Mouse (Mus musculus) MEL (cell line): Measurements from ENCODE around the gene Ldhc. TPM values are rescaled to one million over a fixed set of nuclear protein-coding genes. Genes with fewer than 3 reads are reported as not detected.

ENCODE experiments used
- DNase-seq: peaks from one replicate; pipeline ENCODE4 v3.0.0; 2011; ENCODE audit warnings: low read depth, low spot score
- H3K27ac ChIP-seq: 2 replicates; pipeline ENCODE4 v1.5.1; 2012; ENCODE audit warnings: low read depth, mild to moderate bottlenecking, control low read depth, low read length, moderate library complexity; ENCODE audit not compliant: control insufficient read depth
- H3K27me3 ChIP-seq, 2 experiments: fragments of 150-350 bp in 1 of 2; sonication (generic) in 1 of 2; 2 replicates each; pipeline ENCODE4 v1.6.1; 2012; ENCODE audit warnings: low read length in 2 of 2, mild to moderate bottlenecking in 2 of 2, improper control_type of control experiment in 1 of 2, moderate library complexity in 1 of 2; ENCODE audit not compliant: insufficient read depth in 2 of 2, control insufficient read depth in 1 of 2
- H3K36me3 ChIP-seq, 2 experiments: 2 replicates each; pipeline ENCODE4 v1.6.1; 2012 to 2014; ENCODE audit warnings: low read length in 2 of 2, improper control_type of control experiment in 1 of 2, inconsistent platforms in 1 of 2, mild to moderate bottlenecking in 1 of 2; ENCODE audit not compliant: insufficient read depth in 2 of 2, control insufficient read depth in 1 of 2
- H3K4me1 ChIP-seq, 2 experiments: fragments of 150-350 bp in 1 of 2; sonication (generic) in 1 of 2; 2 replicates each; pipeline ENCODE4 v1.6.1; 2012; ENCODE audit warnings: low read length in 2 of 2, improper control_type of control experiment in 1 of 2, mild to moderate bottlenecking in 1 of 2; ENCODE audit not compliant: insufficient read depth in 2 of 2, control insufficient read depth in 1 of 2
- H3K4me3 ChIP-seq, 2 experiments: fragments of 150-350 bp in 1 of 2; sonication (generic) in 1 of 2; 2 replicates each; pipeline ENCODE4 v1.5.1; 2012; ENCODE audit warnings: low read depth in 2 of 2, low read length in 2 of 2, mild to moderate bottlenecking in 2 of 2, moderate library complexity in 2 of 2, control low read depth in 1 of 2, improper control_type of control experiment in 1 of 2; ENCODE audit not compliant: control insufficient read depth in 1 of 2, insufficient read depth in 1 of 2
- H3K79me2 ChIP-seq: 2 replicates; pipeline ENCODE4 v1.6.1; 2012; ENCODE audit warnings: mild to moderate bottlenecking, low read length, moderate library complexity; ENCODE audit not compliant: control insufficient read depth, poor library complexity, insufficient read depth
- H3K9ac ChIP-seq: 2 replicates; pipeline ENCODE4 v1.6.1; 2012; ENCODE audit warnings: low read depth, mild to moderate bottlenecking, control low read depth, low read length, moderate library complexity; ENCODE audit not compliant: control insufficient read depth, poor library complexity, severe bottlenecking
- H3K9me3 ChIP-seq: fragments of 150-350 bp; sonication (generic); replicated peaks from 2 replicates; pipeline ENCODE4 v1.6.1; 2012; ENCODE audit warnings: mild to moderate bottlenecking, low read length, improper control_type of control experiment, moderate library complexity; ENCODE audit not compliant: insufficient read depth
- BHLHE40 ChIP-seq: IDR thresholded peaks from 2 replicates; pipeline ENCODE4 v1.6.1; 2012; ENCODE audit warnings: low read depth, mild to moderate bottlenecking, inconsistent platforms, low read length, improper control_type of control experiment, borderline replicate concordance
- CHD1 ChIP-seq: IDR thresholded peaks from 2 replicates; pipeline ENCODE4 v1.6.1; 2012; ENCODE audit warnings: low read depth, mild to moderate bottlenecking, inconsistent platforms, low read length, improper control_type of control experiment
- CHD2 ChIP-seq: IDR thresholded peaks from 2 replicates; pipeline ENCODE4 v1.6.1; 2011; ENCODE audit warnings: low read length, improper control_type of control experiment
- E2F4 ChIP-seq: IDR thresholded peaks from 2 replicates; pipeline ENCODE4 v1.6.1; 2011; ENCODE audit warnings: low read depth, low read length, improper control_type of control experiment, borderline replicate concordance
- ELF1 ChIP-seq: IDR thresholded peaks from 2 replicates; pipeline ENCODE4 v1.6.1; 2014; ENCODE audit warnings: low read depth, mild to moderate bottlenecking, inconsistent platforms, low read length, improper control_type of control experiment, moderate library complexity
- ETS1 ChIP-seq: IDR thresholded peaks from 2 replicates; pipeline ENCODE4 v1.6.1; 2012; ENCODE audit warnings: low read depth, mild to moderate bottlenecking, inconsistent platforms, low read length, improper control_type of control experiment, moderate library complexity
- GATA1 ChIP-seq: IDR thresholded peaks from 2 replicates; pipeline ENCODE4 v1.6.1; 2011; ENCODE audit warnings: low read depth, low read length, improper control_type of control experiment
- HCFC1 ChIP-seq: IDR thresholded peaks from 2 replicates; pipeline ENCODE4 v1.6.1; 2012; ENCODE audit warnings: low read depth, mild to moderate bottlenecking, inconsistent platforms, low read length, improper control_type of control experiment, moderate library complexity
- KAT2A ChIP-seq: conservative IDR thresholded peaks from 2 replicates; pipeline ENCODE4 v1.6.1; 2012; ENCODE audit warnings: low read depth, low read length, improper control_type of control experiment, inconsistent platforms
- MAFK ChIP-seq: IDR thresholded peaks from 2 replicates; pipeline ENCODE4 v1.6.1; 2011; ENCODE audit warnings: low read depth, mild to moderate bottlenecking, low read length, improper control_type of control experiment, borderline replicate concordance
- MAX ChIP-seq: IDR thresholded peaks from 2 replicates; pipeline ENCODE4 v1.6.1; 2011; ENCODE audit warnings: low read length, improper control_type of control experiment
- MAZ ChIP-seq: IDR thresholded peaks from 2 replicates; pipeline ENCODE4 v1.6.1; 2012; ENCODE audit warnings: low read depth, mild to moderate bottlenecking, inconsistent platforms, low read length, improper control_type of control experiment
- MEF2A ChIP-seq: IDR thresholded peaks from 2 replicates; pipeline ENCODE4 v1.6.1; 2014; ENCODE audit warnings: low read depth, mild to moderate bottlenecking, inconsistent platforms, low read length, improper control_type of control experiment; ENCODE audit not compliant: poor library complexity, insufficient replicate concordance, severe bottlenecking; ENCODE audit errors: extremely low read depth
- MXI1 ChIP-seq: IDR thresholded peaks from 2 replicates; pipeline ENCODE4 v1.6.1; 2011; ENCODE audit warnings: mild to moderate bottlenecking, low read depth, low read length, improper control_type of control experiment
- MYB ChIP-seq: IDR thresholded peaks from 2 replicates; pipeline ENCODE4 v1.6.1; 2011; ENCODE audit warnings: mild to moderate bottlenecking, low read depth, low read length, improper control_type of control experiment
- MYC ChIP-seq: IDR thresholded peaks from 2 replicates; pipeline ENCODE4 v1.6.1; 2011; ENCODE audit warnings: low read depth, mild to moderate bottlenecking, low read length, improper control_type of control experiment, moderate library complexity
- NRF1 ChIP-seq: IDR thresholded peaks from 2 replicates; pipeline ENCODE4 v1.6.1; 2014; ENCODE audit warnings: low read depth, mild to moderate bottlenecking, inconsistent platforms, low read length, improper control_type of control experiment, moderate library complexity; ENCODE audit not compliant: poor library complexity, insufficient read depth, severe bottlenecking
- POLR2A ChIP-seq, 2 experiments: IDR thresholded peaks; 2 replicates each; pipeline ENCODE4 v1.6.1; 2011 to 2012; ENCODE audit warnings: low read length in 2 of 2, mild to moderate bottlenecking in 2 of 2, control low read depth in 1 of 2, improper control_type of control experiment in 1 of 2, low read depth in 1 of 2, moderate library complexity in 1 of 2; ENCODE audit not compliant: control insufficient read depth in 1 of 2, insufficient read depth in 1 of 2, poor library complexity in 1 of 2
- RAD21 ChIP-seq: IDR thresholded peaks from 2 replicates; pipeline ENCODE4 v1.6.1; 2011; ENCODE audit warnings: mild to moderate bottlenecking, low read depth, low read length, improper control_type of control experiment
- RCOR1 ChIP-seq: IDR thresholded peaks from 2 replicates; pipeline ENCODE4 v1.6.1; 2012; ENCODE audit warnings: low read depth, mild to moderate bottlenecking, inconsistent platforms, low read length, improper control_type of control experiment
- SIN3A ChIP-seq: IDR thresholded peaks from 2 replicates; pipeline ENCODE4 v1.6.1; 2012; ENCODE audit warnings: low read length, improper control_type of control experiment, inconsistent platforms
- SMC3 ChIP-seq: IDR thresholded peaks from 2 replicates; pipeline ENCODE4 v1.6.1; 2011; ENCODE audit warnings: low read depth, low read length, improper control_type of control experiment
- TAL1 ChIP-seq: IDR thresholded peaks from 2 replicates; pipeline ENCODE4 v1.6.1; 2012; ENCODE audit warnings: mild to moderate bottlenecking, inconsistent platforms, low read length, moderate library complexity, mixed read lengths
- TCF12 ChIP-seq: IDR thresholded peaks from 2 replicates; pipeline ENCODE4 v1.6.1; 2014; ENCODE audit warnings: low read depth, mild to moderate bottlenecking, inconsistent platforms, low read length, improper control_type of control experiment, moderate library complexity
- UBTF ChIP-seq: IDR thresholded peaks from 2 replicates; pipeline ENCODE4 v1.6.1; 2012; ENCODE audit warnings: low read depth, mild to moderate bottlenecking, inconsistent platforms, low read length, improper control_type of control experiment, moderate library complexity, borderline replicate concordance; ENCODE audit not compliant: insufficient read depth
- USF1 ChIP-seq: IDR thresholded peaks from 2 replicates; pipeline ENCODE4 v1.6.1; 2014; ENCODE audit warnings: low read depth, mild to moderate bottlenecking, inconsistent platforms, low read length, improper control_type of control experiment, moderate library complexity
- USF2 ChIP-seq, 2 experiments: IDR thresholded peaks; 2 replicates each; pipeline ENCODE4 v1.6.1; 2011 to 2012; ENCODE audit warnings: improper control_type of control experiment in 2 of 2, low read length in 2 of 2, borderline replicate concordance in 1 of 2, inconsistent platforms in 1 of 2, low read depth in 1 of 2, mild to moderate bottlenecking in 1 of 2; ENCODE audit not compliant: insufficient read depth in 1 of 2
- ZKSCAN1 ChIP-seq: IDR thresholded peaks from 2 replicates; pipeline ENCODE4 v1.6.1; 2012; ENCODE audit warnings: low read depth, mild to moderate bottlenecking, inconsistent platforms, low read length, improper control_type of control experiment, moderate library complexity
- ZNF384 ChIP-seq: IDR thresholded peaks from 2 replicates; pipeline ENCODE4 v1.6.1; 2012; ENCODE audit warnings: low read depth, mild to moderate bottlenecking, inconsistent platforms, low read length, improper control_type of control experiment
- polyA plus RNA-seq, 2 experiments: library from polyadenylated mRNA; stranded (reverse) in 1 of 2; unstranded in 1 of 2; fragments of >175 nt in 1 of 2; fragments of >200 nt in 1 of 2; gene quantifications; 2 replicates each; pipeline versions ENCODE4 v1.2.1 to v1.2.4; 2012; ENCODE audit warnings: low replicate concordance in 2 of 2, low read depth in 1 of 2; ENCODE audit not compliant: insufficient read length in 2 of 2, insufficient read depth in 1 of 2, missing spikeins in 1 of 2
- total RNA-seq: library from RNA; depleted of rRNA; stranded (reverse); fragments of 300-350 nt; gene quantifications from 2 replicates; pipeline ENCODE4 v1.2.3, GENCODE M21; 2012

Ldhc gene
- total and polyA plus RNA-seq, 3 experiments: not detected

DNA sequence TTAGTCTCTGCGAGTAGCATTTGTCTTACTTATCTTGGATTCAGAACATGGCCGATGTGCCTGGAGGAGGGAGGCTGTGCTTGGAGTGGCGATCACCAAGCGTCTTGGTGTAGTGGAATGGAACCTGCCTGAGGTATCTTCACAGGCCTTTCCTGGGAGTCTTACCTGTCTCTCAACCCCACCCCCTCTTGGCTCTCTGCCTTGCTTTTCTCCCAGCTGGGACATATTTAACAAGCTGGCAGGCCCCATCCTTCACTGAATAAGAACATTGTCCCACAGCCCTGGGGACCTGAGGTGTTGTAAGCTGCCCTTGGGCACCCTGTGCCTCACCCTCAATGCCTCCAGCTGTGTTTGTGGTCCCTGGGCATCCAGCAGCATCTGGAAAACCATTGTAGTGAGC lies 17.4 kb upstream of the Ldhc start:
- TF ChIP-seq MEF2A: no peak
- TF ChIP-seq MAFK: no peak
- TF ChIP-seq MYB: no peak
- no peak for TF ChIP-seq KAT2A
- no peak for TF ChIP-seq ZNF384
- no peak for TF ChIP-seq CHD1
- TF ChIP-seq BHLHE40: no peak
- no peak for TF ChIP-seq NRF1
- TF ChIP-seq MAZ: no peak
- TF ChIP-seq HCFC1: no peak
- TF ChIP-seq RCOR1: no peak
- no peak for TF ChIP-seq TAL1
- TF ChIP-seq USF2 (IDR thresholded peaks at IDR 0.05; ENCODE audit: borderline replicate concordance in 1 of 2, insufficient read depth in 1 of 2, low read depth in 1 of 2, low read length in 2 of 2): no peak
- no peak for TF ChIP-seq MYC
- no peak for TF ChIP-seq SMC3
- no peak for TF ChIP-seq SIN3A
- TF ChIP-seq ELF1: no peak
- TF ChIP-seq ZKSCAN1: no peak
- peaks cover 29% of the 10 kb centered on the region for H3K79me2 ChIP-seq
- H3K27ac ChIP-seq: no peak overlapping the region
- H3K27me3 ChIP-seq: no peaks in the 10 kb centered on the region
- no peak for DNase-seq
- H3K9ac ChIP-seq: no peak overlapping the region
- H3K4me1 ChIP-seq: peaks cover 13 to 25% of the 10 kb centered on the region in 2 experiments
- no peak overlapping the region for H3K4me3 ChIP-seq
- no peaks in the 10 kb centered on the region for H3K9me3 ChIP-seq
- H3K36me3 ChIP-seq: peaks cover 13 to 27% of the 10 kb centered on the region in 2 experiments

DNA sequence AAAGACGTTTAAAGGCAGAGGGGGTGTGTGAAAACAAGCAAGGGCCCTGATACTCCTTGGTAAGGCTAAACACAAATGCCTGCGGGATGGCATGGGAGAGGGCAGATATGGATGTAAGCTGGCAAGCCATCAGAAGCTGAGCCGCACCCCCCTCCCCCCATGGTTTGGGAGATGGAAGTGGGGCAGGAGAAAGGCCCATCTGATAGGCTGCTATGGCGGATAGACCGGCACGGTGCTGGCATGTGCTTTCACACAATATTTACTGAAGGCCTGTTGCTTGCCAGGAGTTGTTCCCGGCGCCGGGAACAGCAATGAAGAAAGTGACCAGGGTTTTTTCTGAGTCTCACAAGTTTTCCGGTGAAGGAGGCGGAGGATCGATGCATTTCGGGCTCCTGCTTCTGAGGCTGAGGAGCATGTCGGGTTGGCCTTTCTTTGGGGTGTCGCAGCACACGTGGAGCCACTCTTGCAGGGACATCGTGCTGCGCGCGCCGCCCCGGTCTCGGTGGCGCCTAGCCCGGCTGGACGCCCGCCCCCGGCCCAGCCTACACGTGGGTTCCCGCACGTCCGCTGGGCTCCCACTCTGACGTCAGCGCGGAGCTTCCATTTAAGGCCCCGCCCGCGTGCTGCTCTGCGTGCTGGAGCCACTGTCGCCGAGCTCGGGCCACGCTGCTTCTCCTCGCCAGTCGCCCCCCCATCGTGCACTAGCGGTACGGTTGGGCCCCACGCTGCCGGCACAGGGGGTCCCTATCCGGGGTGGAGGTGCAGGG lies 15.6 kb upstream of the Ldhc start:
- DNase-seq: peak; percentile 98
- peak; percentile 82 for TF ChIP-seq USF1
- TF ChIP-seq ELF1: no peak; the same call in 1 of the 2 replicates
- no peak for TF ChIP-seq SMC3
- peak; percentile 1; the same call in 1 of the 2 replicates for TF ChIP-seq TAL1
- TF ChIP-seq MXI1: peak; percentile 99
- no peak for TF ChIP-seq UBTF
- peak; percentile 26; the same call in 1 of the 2 replicates for TF ChIP-seq RCOR1
- peak; percentile 73 for TF ChIP-seq ETS1
- TF ChIP-seq HCFC1: peak; percentile 44; the same call in 1 of the 2 replicates
- peak; percentile 99 for TF ChIP-seq MYC
- no peak for TF ChIP-seq USF2 (IDR thresholded peaks at IDR 0.05; ENCODE audit: borderline replicate concordance in 1 of 2, insufficient read depth in 1 of 2, low read depth in 1 of 2, low read length in 2 of 2)
- peak; percentile 62; the same call in 1 of the 2 replicates for TF ChIP-seq E2F4
- TF ChIP-seq GATA1: 0 out of 2 replicates have a peak, but pooled peaks have one; percentile 1
- TF ChIP-seq MAZ: peak; percentile 99
- TF ChIP-seq CHD2: peak; percentile 31; the same call in 1 of the 2 replicates
- TF ChIP-seq RAD21: no peak
- peak; percentile 98 for TF ChIP-seq MAX
- peak; percentile 98 for TF ChIP-seq POLR2A (IDR thresholded peaks at IDR 0.05; ENCODE audit: control insufficient read depth in 1 of 2, insufficient read depth in 1 of 2, low read depth in 1 of 2, low read length in 2 of 2, poor library complexity in 1 of 2)
- TF ChIP-seq NRF1: peak; percentile 68
- TF ChIP-seq TCF12: peak; percentile 2; the same call in 1 of the 2 replicates

More for the DNA sequence above, 15.6 kb upstream of the Ldhc start:
- Histone ChIP-seq H3K36me3 (peaks cover 21 to 23% of the 10 kb centered on the region in 2 experiments), H3K79me2 (peaks cover 31% of the 10 kb centered on the region), H3K27me3 (no peaks in the 10 kb centered on the region), H3K9ac (peak overlapping the region; percentile 94), H3K27ac (peak overlapping the region; percentile 86), H3K9me3 (no peaks in the 10 kb centered on the region), H3K4me1 (peaks cover 3 to 17% of the 10 kb centered on the region in 2 experiments), H3K4me3 (peak overlapping the region; percentile 84 to 94)
